Mouse (Mus musculus) T-cell, adult 2 months (primary cell): ENCODE measurements around the gene Gm10142.
A peak's percentile ranks its signal among the peaks of the same experiment; 100 is the strongest.
"Not testable (repeated sequence)": the region's sequence is repeated elsewhere in the genome, so short reads cannot be mapped to it uniquely, and the experiment has no call there.

Experiments
- DNase-seq: peaks from one replicate; pipeline ENCODE4 v3.0.0; 2022; ENCODE audit warnings: low spot score

The Gm10142 gene

DNA sequence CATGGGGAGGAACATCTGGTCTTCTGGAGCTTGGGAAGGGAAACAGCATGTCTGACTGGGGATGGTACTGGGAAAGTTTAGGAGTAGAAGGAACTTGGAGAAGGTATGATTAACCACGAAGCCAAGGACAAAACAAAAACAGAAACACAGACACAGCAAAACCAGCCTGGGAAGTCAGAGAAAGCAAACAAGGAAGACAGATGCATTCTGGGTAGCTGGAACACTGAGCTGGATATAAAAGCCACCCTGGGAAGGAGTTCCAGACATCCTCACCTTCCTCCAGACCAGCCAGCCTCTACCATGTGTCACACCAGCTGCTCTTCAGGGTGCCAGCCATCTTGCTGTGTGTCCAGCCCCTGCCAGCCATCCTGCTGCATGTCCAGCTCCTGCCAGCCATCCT is at the start of gene Gm10142:
Gm10142 (plus strand) TSS at position 301 of the 400 bp plus-strand sequence.
- no peak for DNase-seq

DNA sequence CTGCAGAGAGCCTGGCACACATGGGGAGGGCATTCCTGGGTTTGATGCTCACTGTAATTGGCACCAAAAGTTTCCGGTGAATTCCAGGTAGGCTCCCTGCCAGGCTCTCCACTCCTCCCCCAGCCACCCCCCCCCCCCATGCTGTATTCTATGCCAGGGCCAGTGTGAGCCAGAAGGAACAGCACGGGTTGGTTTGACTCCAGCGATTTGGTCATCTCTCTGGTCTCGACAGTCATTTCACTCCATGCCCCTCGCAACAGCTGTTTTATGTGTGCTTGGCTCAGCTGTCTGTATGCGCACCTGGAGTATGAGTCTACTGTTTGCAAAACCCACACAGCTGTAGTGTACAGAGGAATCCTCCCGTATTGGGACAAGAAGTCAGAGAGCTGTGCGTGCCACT is 49.3 kb upstream of the Gm10142 start:
- DNase-seq, result no peak

DNA sequence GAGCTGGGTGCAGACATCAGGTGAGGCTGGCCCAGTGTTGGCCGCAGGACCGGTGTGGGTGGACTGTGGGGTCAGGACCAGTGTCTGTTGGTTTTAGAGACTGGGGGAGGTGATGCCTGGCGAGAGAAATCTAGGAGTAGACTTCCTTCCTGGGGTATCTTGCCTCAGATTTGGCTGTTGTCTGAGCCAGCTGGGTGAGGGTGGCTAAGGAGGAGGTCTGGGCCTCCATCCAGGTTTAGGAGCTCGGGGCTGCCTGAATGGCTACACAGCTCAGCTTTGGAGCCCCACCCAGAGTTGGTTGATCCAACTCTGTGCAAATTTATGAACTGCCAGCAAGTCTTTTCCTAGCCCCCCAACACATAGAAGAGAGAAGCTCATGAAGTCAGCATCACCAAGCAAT is 48.2 kb upstream of the Gm10142 start:
- no peak for DNase-seq

DNA sequence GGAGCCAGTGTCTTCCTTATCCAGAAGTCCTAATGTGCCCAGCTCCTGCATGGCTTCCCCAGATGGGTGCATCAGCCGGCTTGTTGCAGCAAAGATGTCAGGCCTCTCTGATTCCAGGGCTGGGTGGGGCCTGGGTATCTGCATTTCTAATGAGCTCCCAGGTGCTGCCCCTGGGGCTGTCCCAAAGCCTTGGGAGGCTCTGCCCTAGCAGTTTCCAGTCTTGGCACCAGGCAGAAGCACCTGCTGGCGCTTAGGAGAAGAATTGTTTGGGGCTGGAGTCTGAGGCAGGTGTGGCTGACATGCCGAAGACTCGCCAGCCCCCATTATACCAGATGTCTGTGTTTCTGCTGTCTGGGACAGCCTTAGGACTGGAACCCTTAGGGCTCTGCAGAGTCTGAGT is 44.9 kb upstream of the Gm10142 start:
- no peak for DNase-seq

DNA sequence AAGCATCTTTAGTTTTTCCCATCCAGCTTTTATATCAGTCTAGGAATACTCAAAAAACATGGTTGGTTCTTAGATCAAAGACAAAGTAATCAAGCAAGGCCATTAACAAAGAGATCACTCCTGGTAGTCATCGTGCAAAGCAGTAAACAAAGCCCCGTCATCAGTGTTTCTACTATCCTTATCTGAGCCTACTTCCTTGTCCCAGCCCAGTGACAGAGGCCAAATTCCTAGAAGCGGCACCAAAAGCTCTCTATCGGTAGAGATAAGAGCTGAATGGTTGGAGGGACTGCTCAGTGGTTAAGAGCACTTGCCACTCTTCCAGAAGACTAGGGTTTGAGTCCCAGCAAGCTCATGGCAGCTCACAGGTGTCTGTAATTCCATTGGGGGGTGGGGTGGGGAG is 44.1 kb upstream of the Gm10142 start:
- DNase-seq, result no peak

DNA sequence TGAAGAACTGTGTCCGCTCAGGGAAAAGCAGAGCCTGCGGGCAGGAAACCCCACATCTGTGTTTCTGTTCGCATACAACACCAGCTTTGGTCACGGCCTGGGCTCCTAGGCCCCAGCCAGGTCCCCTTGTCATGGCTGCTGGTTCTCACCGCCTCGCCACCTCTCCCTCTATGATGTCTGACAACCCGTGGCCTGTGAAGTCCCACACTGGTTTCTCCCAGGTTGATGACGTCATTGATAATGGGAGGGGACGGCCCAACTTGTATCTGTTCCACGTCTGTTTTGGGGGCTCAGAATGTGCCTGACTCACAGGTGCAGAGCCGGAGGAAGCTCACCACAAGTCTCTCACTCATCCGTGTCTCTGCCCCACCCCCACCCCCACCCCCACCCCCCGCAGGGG is 41.8 kb upstream of the Gm10142 start:
- DNase-seq, result peak; percentile 29

DNA sequence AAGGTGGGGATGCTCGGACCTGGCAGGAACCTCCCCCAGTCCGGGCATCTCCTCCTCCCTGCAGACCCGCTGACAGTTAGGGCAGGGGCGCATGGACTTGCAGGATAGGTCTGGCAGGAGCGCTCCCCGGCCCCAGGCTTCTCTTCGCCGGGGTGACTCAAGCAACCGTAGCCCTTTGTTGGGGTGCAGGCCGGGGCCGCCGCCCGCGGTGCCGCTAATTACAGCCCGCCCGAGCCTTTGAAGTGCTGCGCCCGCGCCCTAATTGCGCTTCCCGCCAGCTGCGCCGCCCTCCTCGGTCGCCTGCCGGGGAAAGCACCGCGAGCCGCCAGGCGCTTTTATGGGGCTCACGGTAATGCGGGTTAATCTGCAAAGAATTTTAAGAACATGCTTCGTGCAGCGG is 38.0 kb upstream of the Gm10142 start:
- DNase-seq, result no peak

DNA sequence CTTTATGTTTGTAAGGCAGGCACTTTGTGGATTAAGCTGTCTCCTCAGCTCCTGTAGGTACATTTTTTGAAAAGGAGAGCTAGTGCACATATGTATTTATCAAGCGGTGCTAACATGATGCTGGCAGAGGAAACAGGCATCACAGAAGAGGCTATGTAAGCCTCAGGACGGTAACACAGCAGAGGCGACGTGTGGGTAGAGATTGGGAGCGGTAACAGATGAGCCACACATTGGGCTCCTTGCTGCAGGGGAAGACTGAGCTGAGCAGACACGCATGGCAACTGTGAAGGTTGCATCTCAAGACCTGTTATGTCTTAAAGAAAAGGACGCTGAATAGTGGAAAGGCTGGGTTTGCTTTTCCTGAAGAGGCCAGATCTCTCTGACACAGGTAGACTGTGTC is 32.6 kb upstream of the Gm10142 start:
- no peak for DNase-seq

DNA sequence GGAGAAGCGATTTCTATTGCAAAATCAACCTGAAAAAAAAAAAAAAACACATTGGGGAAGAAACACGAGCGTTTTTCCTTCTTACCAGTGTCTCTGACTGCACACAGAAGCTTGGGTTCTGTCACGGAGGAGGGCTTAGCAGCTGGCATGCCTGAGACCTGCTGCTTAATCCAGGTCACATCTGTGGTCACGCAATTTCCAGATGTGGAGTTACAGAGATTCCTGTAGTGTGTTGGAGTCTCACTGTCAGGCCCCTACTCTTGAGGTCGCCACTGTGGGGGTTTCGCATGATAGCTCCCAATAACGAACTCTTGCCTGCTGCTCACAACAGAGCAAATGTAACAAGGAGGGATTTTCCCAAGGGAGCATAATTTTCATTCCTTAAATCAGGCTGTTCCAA is 31.4 kb upstream of the Gm10142 start:
- DNase-seq, result no peak

DNA sequence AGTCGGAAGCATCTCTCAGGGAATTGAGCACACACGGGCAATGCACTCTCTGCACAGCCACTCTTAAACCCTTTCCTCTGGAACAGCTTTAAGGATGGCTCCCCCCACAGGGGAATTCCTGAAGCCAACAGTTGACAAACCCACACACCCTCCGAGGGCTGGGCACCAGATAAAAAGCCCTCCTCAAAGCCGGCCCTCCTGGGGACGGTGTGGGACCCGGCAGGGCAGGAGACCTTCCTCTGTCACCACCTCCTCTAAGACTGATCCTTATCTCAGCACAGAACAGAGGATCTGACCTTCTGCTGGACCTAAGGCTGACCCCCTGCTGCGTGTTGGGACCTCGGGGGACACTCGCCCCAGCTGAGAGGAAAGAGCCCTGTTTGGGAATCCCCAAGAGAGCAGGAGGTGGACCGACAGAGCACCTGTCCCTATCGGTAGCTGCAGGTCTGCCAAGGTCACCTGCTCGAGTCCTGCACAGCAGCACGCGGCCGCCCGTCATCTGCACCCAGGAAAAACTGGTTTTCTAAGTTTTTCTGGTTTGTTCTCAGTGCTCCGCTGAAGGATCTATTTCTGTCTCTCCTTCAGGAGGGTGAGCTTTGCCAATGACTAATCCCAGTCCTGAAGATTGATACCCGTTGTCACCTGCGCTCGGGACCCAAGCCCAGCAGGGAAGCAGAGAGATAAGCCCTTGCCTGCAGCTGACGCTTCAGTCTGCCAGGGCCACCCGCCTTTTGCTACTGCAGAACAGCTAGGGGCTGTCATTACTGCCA is 29.5 kb upstream of the Gm10142 start, which contains the start of gene Tspear:
Tspear (plus strand) TSS at position 675 of the 770 bp plus-strand sequence.
- DNase-seq, result no peak

DNA sequence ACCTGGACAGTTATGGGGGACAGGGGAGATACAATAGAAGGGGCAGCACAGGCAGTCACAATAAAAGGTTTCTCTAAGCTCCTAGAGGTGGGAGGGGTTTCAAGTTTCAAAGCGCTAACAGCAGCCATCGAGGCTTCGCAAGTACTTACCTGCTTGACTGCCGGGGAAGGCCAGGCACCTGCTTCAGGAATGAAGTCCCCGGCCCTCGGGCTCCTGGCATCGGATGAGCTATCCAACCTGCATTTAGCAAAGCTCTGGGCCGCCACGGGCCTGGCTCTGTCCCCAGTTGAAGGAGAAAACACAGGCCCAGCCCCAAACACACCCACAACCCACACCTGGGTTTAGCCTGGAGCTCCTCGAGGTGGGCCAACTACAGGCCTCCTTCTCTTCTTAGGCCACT is 28.6 kb upstream of the Gm10142 start:
- no peak for DNase-seq

DNA sequence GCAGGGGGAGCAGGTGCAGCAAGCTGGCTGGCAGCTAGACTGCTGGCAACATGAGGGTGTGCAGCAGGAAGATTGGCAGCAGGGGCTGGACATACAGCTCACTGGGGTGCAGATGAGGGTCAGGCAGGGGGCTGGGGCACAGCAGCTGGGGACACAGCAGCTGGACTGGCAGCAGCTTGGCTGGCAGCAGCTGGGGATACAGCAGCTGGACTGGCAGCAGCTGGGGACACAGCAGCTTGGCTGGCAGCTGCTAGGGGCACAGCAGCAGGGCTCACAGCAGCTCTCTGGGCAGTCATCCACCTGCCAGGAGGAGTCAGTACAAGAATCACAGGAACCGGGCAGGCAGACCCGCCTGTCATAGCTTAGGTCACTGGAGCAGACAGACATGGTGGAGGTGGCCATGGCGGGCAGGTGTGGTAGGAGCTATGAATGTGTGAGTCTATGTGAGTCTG is 25.2 kb upstream of the Gm10142 start, which contains the start of gene Gm19402:
Gm19402 (minus strand) TSS at position 402 of the 452 bp plus-strand sequence.
- not testable (repeated sequence) for DNase-seq

DNA sequence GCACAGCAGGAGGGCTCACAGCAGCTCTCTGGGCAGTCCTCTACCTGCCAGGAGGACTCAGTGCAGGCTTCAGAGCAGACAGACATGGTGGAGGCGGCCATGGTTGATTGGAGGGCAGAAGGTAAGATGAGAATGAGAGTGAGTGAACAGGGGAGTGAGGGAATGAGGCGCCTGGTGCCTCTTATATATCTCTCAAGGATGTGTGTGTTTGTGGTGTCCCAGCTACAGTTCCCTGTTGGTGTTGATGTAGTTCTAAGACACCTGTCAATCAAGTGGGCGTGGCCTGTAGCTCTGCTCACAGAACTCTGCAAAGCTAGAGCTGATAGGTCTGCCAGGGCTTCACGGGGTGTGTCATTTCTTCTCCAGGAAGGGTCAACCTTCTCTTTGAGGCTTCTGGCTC is 18.5 kb upstream of the Gm10142 start, which contains the start of gene Gm9508:
Gm9508 (minus strand) TSS at position 101 of the 400 bp plus-strand sequence.
- DNase-seq, result no peak

DNA sequence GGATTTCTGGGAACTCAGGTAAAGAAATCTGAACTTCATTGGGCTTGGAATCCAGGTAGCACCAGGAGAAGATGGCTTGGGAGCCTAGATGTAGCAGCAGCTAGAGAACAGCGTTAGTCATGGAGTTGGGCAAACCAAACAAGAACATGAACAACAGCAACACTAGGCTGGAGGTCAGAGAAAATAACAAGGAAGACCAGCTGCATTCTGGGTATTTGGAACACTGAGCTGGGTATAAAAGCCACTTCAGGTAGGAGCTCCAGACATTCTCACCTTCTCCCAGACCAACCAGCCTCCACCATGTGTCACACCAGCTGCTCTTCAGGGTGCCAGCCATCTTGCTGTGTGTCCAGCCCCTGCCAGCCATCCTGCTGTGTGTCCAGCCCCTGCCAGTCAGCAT is 9.3 kb upstream of the Gm10142 start, which contains the start of gene Gm10272:
Gm10272 (plus strand) TSS at position 301 of the 400 bp plus-strand sequence.
- DNase-seq, result no peak

DNA sequence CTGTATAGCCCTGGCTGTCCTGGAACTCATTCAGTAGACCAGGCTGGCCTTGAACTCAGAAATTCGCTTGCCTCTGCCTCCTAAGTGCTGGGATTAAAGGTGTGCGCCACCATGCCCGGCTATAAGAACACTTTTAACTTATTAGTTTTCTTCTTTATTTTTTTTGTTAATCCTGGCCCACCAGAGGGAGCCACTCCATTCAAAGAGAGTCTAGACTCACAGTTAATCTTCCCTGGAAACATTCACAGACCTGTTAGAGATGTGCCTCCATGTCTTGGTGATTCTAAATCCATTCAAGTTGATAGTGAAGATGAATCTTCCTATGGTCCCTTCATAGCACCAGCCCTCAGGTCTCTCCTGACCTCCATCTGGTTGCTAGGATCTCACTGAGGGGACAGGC is 5.8 kb upstream of the Gm10142 start:
- no peak for DNase-seq

DNA sequence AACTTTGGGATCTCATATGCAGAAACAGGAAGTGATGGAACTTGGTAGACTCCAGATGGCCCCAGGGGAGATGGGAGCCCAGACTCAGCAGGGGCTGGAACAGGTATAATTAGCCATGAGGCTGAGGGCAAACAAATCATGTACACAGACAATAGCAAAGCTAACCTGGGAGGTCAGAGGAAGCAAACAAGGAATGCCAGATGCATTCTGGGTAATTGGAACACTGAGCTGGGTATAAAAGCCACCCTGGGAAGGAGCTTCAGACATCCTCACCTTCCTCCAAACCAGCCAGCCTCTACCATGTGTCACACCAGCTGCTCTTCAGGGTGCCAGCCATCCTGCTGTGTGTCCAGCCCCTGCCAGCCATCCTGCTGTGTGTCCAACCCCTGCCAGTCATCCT is 4.5 kb upstream of the Gm10142 start, which contains the start of gene Gm10024:
Gm10024 (plus strand) TSS at position 301 of the 400 bp plus-strand sequence.
- DNase-seq, result not testable (repeated sequence)

DNA sequence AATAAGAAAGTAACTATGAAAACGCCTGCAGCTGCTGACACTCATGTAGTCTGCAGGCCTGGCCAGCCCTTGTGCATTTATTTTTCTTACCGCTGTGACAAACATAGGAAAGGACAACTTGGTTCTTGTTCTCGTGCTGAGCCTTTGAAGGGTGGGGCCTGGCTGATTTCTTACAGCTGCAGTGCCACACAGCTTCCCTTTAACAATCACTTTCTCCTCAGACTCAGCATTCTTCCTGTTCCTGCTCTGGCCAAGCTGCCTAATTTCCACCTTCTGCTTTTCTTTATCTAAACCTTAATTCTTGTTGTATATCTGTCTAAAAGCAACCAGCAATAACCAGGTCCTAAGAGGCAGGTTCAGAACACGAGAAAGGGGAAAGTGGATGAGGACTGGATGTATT is 1.9 kb upstream of the Gm10142 start:
- DNase-seq, result no peak

DNA sequence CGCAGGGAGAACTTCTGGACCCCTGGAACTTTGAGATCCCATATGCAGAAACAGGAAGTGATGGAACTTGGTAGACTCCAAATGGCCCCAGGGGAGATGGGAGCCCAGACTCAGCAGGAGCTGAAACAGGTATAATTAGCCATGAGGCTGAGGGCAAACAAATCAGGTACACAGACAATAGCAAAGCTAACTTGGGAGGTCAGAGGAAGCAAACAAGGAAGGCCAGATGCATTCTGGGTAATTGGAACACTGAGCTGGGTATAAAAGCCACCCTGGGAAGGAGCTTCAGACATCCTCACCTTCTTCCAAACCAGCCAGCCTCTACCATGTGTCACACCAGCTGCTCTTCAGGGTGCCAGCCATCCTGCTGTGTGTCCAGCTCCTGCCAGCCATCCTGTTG is 4.7 kb downstream of the Gm10142 start, which contains the start of gene Krtap12-1:
Krtap12-1 (plus strand) TSS at position 301 of the 400 bp plus-strand sequence.
- not testable (repeated sequence) for DNase-seq

DNA sequence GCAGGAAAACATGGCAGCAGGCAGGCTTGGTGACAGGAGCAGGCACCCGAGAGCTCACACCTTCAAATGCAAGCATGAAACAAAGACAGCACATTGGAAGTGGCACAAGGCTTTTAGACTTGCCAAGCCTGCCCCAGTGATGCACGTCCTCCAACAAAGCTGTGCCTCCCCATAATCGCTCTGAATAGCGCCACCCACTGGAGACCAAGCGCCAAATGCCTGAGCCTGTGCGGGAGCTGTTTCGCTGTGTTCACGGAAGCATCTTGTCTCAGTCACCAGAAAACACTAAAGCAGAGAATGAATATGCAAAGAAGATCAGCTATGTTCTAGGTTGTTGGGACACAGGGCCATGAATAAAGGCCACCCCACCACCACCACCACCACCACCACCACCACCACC is 9.2 kb downstream of the Gm10142 start:
- no peak for DNase-seq

DNA sequence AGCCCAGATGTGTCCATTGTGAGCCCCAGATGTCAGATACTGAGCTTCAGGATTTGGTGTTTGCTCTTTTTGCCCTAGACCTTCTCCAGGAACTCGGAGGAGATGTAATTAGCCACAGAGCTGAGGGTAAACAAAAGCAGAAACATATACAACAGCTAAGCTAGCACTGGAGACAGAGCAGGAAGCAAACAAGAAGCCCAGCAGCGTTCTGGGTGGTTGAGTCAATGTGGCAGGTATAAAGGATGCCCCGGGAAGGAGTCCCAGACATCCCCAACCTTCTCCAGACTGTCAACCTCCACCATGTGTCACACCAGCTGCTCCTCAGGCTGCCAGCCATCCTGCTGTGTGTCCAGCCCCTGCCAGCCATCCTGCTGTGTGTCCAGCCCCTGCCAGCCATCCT is 10.6 kb downstream of the Gm10142 start, which contains the start of gene Gm10100:
Gm10100 (plus strand) TSS at position 301 of the 400 bp plus-strand sequence.
- no peak for DNase-seq

DNA sequence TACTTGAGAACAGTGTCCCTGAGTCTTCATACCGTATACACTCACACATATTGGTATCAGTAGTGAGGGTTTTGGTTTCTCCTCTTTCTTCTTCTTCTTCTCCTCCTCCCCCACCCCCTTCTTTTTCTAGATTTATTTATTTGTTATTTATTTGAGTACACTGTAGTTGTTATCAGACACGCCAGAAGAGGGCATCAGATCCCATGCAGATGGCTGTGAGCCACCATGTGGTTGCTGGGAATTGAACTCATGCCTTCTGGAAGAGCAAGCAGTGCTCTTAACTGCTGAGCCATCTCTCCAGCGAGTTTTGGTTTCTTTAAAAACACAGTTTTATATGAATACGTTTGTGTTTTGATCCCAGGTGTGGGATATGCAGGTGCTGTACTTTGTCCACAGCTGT is 12.7 kb downstream of the Gm10142 start:
- no peak for DNase-seq

DNA sequence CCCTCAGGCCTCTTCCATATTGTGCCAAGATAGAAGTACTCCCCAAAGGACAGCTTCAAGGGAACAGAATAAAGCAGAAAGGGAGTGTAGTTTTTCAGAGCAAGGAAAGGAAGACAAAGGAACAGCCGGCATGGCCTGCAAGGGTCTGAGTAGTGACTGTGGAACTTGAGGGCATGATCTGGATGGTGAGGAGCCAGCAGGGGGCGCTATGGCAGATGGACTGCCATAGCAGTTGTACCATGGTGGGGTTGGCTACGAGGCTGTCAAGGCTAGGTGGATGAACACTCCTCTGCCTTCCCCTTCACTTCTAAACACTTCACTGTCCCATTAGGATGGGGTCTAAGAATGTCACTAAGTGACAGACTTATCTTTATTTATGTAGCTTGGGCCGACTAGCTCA is 13.6 kb downstream of the Gm10142 start:
- no peak for DNase-seq

DNA sequence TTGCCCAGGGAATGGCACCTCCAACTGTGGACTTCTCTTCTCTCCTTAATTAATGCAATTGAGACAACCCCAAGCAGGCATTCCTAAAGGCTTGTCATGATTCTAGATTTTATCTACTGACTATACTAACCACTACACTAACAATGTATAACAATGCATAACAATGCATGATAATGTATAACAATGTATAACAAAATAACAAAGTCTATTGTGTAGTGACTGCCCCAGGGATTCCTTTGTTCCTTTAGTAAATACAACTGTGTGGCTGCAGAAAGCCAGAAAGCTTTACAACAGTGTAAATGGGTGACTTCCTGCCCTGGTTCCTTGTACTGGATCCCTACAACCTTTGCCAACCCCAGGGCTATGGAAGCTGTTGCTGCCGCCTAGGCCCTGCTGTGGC is 20.3 kb downstream of the Gm10142 start:
- DNase-seq, result no peak
